Mouse (Mus musculus): ENCODE results near the gene Ankrd13b.

DNA sequence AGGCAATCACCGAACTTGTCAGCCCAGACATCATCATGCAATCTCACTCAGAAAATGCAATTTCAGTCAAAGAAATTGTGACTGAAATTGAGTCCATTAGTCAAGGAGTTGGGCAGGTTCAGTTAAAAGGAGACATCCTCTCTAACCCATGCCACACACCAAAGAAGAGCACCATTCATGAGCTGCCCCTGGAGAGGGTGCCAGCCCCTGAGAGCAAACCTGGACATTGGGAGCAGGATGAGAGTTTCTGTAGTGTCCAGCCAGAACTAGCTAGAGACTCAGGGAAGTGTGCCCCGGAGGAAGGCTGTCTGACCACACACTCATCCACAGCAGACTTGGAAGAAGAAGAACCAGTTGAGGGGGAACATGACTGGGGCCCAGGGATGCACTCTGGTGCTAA lies 36.1 kb downstream of the Ankrd13b start:
- TF ChIP-seq POLR2A (IDR thresholded peaks at IDR 0.05; ENCODE audit: insufficient read depth, low read depth, low read length) (no peak), CTCF (IDR thresholded peaks at IDR 0.05) (no peak), EP300 (IDR thresholded peaks at IDR 0.05; ENCODE audit: insufficient read depth, low read depth, low read length) (no peak)
